Mouse (Mus musculus): Measurements from ENCODE around the gene Ncln. TPM values are rescaled to one million over a fixed set of nuclear protein-coding genes. Genes with fewer than 3 reads are reported as not detected.
"Not testable (repeated sequence)": the region's sequence is repeated elsewhere in the genome, so short reads cannot be mapped to it uniquely, and the experiment has no call there.

The Ncln gene
- total RNA-seq, 1 experiment from 2014 or later = 102 TPM

GRCm38 (mm10) chr10:81461673-81462414 is 34.3 kb downstream of the Ncln start:
- DNase-seq = no peak

GRCm38 (mm10) chr10:81460951-81461350 is 35.2 kb downstream of the Ncln start:
- no peak for DNase-seq

GRCm38 (mm10) chr10:81460471-81460870 is 35.7 kb downstream of the Ncln start:
- DNase-seq = no peak

- DNase-seq = no peak
These were observed 36.8 kb downstream of the Ncln start for GRCm38 (mm10) chr10:81459399-81459798.

- no peak for DNase-seq
These were observed 37.9 kb downstream of the Ncln start for GRCm38 (mm10) chr10:81458267-81458666.

- no peak for DNase-seq
These were observed 38.6 kb downstream of the Ncln start for GRCm38 (mm10) chr10:81457624-81458023.

- no peak for DNase-seq
These were observed 39.1 kb downstream of the Ncln start for GRCm38 (mm10) chr10:81456983-81457563.

GRCm38 (mm10) chr10:81455181-81455895 is 40.9 kb downstream of the Ncln start, which contains the start of gene Nfic:
Gene Nfic (minus strand): TSS chr10:81455635.
- no peak for DNase-seq

- DNase-seq = no peak
These were observed 42.1 kb downstream of the Ncln start for GRCm38 (mm10) chr10:81454106-81454505.

GRCm38 (mm10) chr10:81452947-81453288 is 43.3 kb downstream of the Ncln start:
- peak; percentile 47 for DNase-seq

- DNase-seq = no peak
These were observed 43.8 kb downstream of the Ncln start for GRCm38 (mm10) chr10:81452237-81452946.

GRCm38 (mm10) chr10:81451365-81451745 is 44.8 kb downstream of the Ncln start:
- no peak for DNase-seq

GRCm38 (mm10) chr10:81450641-81451364 is 45.4 kb downstream of the Ncln start:
- DNase-seq = no peak

GRCm38 (mm10) chr10:81450140-81450539 is 46.1 kb downstream of the Ncln start:
- peak; percentile 89 for DNase-seq

GRCm38 (mm10) chr10:81445516-81445915 is 50.7 kb downstream of the Ncln start:
- not testable (repeated sequence) for DNase-seq

GRCm38 (mm10) chr10:81441019-81441418 is 55.2 kb downstream of the Ncln start:
- no peak for DNase-seq

Small RNAs within 50 kb of the gene (microRNA-seq; reads per million reads assigned to microRNA genes)
- gene Gm25595 = 0 reads per million in 2 experiments

Other genes with a start within 250 kb of the Ncln start
- gene Matk, start 243.5 kb downstream of the Ncln start, total RNA-seq (2021) = 2.1 and 2.9 TPM in 2 replicates
- 108 and 113 TPM in 2 replicates for gene Mrpl54, start 229.5 kb downstream of the Ncln start, total RNA-seq (2021)
- gene Apba3, start 229.4 kb downstream of the Ncln start, total RNA-seq (2021) = 95.0 and 100 TPM in 2 replicates
- gene Tjp3, start 204.8 kb downstream of the Ncln start, total RNA-seq (2021) = 0.90 and 1.6 TPM in 2 replicates
- gene Pip5k1c, start 203.4 kb downstream of the Ncln start, total RNA-seq (2021) = 38.7 and 46.9 TPM in 2 replicates
- 33.1 and 40.7 TPM in 2 replicates for gene Cactin, start 175.3 kb downstream of the Ncln start, total RNA-seq (2021)
- 38.6 and 47.0 TPM in 2 replicates for gene Tbxa2r, start 167.7 kb downstream of the Ncln start, total RNA-seq (2021)
- 4.6 and 5.1 TPM in 2 replicates for gene Gipc3, start 153.1 kb downstream of the Ncln start, total RNA-seq (2021)
- gene Hmg20b, start 145.9 kb downstream of the Ncln start, total RNA-seq (2021) = 83.0 and 90.1 TPM in 2 replicates
- 15.2 and 16.3 TPM in 2 replicates for gene Mfsd12, start 138.9 kb downstream of the Ncln start, total RNA-seq (2021)
- 2.0 and 2.1 TPM in 2 replicates for gene 4930404N11Rik, start 130.6 kb downstream of the Ncln start, total RNA-seq (2021)
- gene Fzr1, start 117.9 kb downstream of the Ncln start, total RNA-seq (2021) = 40.5 and 43.3 TPM in 2 replicates
- gene Dohh, start 112.0 kb downstream of the Ncln start, total RNA-seq (2021) = 52.6 and 55.6 TPM in 2 replicates
- 0.48 and 1.6 TPM in 2 replicates for gene Gm48551, start 111.9 kb downstream of the Ncln start, total RNA-seq (2021)
- gene Gm48552, start 107.4 kb downstream of the Ncln start, total RNA-seq (2021) = 0.64 and 2.1 TPM in 2 replicates
- gene Smim24, start 103.3 kb downstream of the Ncln start, total RNA-seq (2021) = 0.94 and 1.9 TPM in 2 replicates
- gene Nfic, start 40.8 kb downstream of the Ncln start, total RNA-seq (2021) = 90.1 and 104 TPM in 2 replicates
- gene Celf5, start 13.7 kb downstream of the Ncln start, total RNA-seq (2021) = 0.48 and 0.98 TPM in 2 replicates
- gene S1pr4, start 3.7 kb upstream of the Ncln start, total RNA-seq (2021) = 2.3 and 7.4 TPM in 2 replicates
- 0.85 and 1.9 TPM in 2 replicates for gene Gna15, start 27.8 kb upstream of the Ncln start, total RNA-seq (2021)
- 65.0 and 67.2 TPM in 2 replicates for gene Gna11, start 48.8 kb upstream of the Ncln start, total RNA-seq (2021)
- 646 and 698 TPM in 2 replicates for gene Aes, start 63.1 kb upstream of the Ncln start, total RNA-seq (2021)
- gene Tle2, start 78.2 kb upstream of the Ncln start, total RNA-seq (2021) = 17.8 and 18.1 TPM in 2 replicates
- 10.1 and 15.3 TPM in 2 replicates for gene Tle6, start 104.7 kb upstream of the Ncln start, total RNA-seq (2021)
- gene BC025920, start 109.9 kb upstream of the Ncln start, total RNA-seq (2021) = 2.0 TPM in 2 replicates
- 22.2 and 24.3 TPM in 2 replicates for gene Sirt6, start 131.4 kb upstream of the Ncln start, total RNA-seq (2021)
- 18.1 and 22.5 TPM in 2 replicates for gene Ankrd24, start 132.1 kb upstream of the Ncln start, total RNA-seq (2021)
- 2.1 and 3.3 TPM in 2 replicates for gene Gm10778, start 152.7 kb upstream of the Ncln start, total RNA-seq (2021)
- gene Zfp433, start 208.4 kb upstream of the Ncln start, total RNA-seq (2021) = 6.0 and 8.7 TPM in 2 replicates